Mouse (Mus musculus) liver, embryonic 16.5 days (tissue): ENCODE measurements around the gene Borcs6. TPM values are rescaled to one million over a fixed set of nuclear protein-coding genes. Genes with fewer than 3 reads are reported as not detected.
"Not testable (repeated sequence)": the region's sequence is repeated elsewhere in the genome, so short reads cannot be mapped to it uniquely, and the experiment has no call there.

Experiments
- ATAC-seq: fragments of 200-750 bp; cut with Nextera tagmentation; 2 replicates; pipeline ENCODE4 v1.8.0; 2017; ENCODE audit warnings: low read depth, mild to moderate bottlenecking, moderate number of reproducible peaks, moderate library complexity
- H3K27ac ChIP-seq: fragments of 300-500 bp; sonication (generic); 2 replicates; pipeline ENCODE4 v1.5.1; 2014; ENCODE audit warnings: mild to moderate bottlenecking, low read length
- H3K27me3 ChIP-seq: fragments of 300-500 bp; sonication (generic); 2 replicates; pipeline ENCODE4 v1.6.1; 2014; ENCODE audit warnings: low read depth, low read length, mixed read lengths; ENCODE audit not compliant: control insufficient read depth, insufficient read depth
- H3K36me3 ChIP-seq: fragments of 300-500 bp; sonication (generic); 2 replicates; pipeline ENCODE4 v1.6.1; 2014; ENCODE audit warnings: mild to moderate bottlenecking; ENCODE audit not compliant: control insufficient read depth, insufficient read depth
- H3K4me1 ChIP-seq: fragments of 300-500 bp; sonication (generic); 2 replicates; pipeline ENCODE4 v1.6.1; 2014; ENCODE audit warnings: low read depth, low read length, mixed read lengths; ENCODE audit not compliant: control insufficient read depth
- H3K4me2 ChIP-seq: fragments of 300-500 bp; sonication (generic); 2 replicates; pipeline ENCODE4 v1.6.1; 2014; ENCODE audit warnings: low read depth, low read length, mixed read lengths
- H3K4me3 ChIP-seq: fragments of 300-500 bp; sonication (generic); 2 replicates; pipeline ENCODE4 v1.5.1; 2014; ENCODE audit warnings: low read depth, mild to moderate bottlenecking, low read length
- H3K9ac ChIP-seq: fragments of 300-500 bp; sonication (generic); 2 replicates; pipeline ENCODE4 v1.6.1; 2014; ENCODE audit warnings: low read depth, low read length
- H3K9me3 ChIP-seq: fragments of 300-500 bp; sonication (generic); replicated peaks from 2 replicates; pipeline ENCODE4 v1.6.1; 2016; ENCODE audit warnings: low read length; ENCODE audit not compliant: control insufficient read depth
- WGBS: fragments of 180-500 bp; shearing (Covaris S2); extraction: QIAGEN DNeasy Blood & Tissue Kit; methylation state at CpG from one replicate; pipeline ENCODE4 v1.1.7; 2014; ENCODE audit not compliant: insufficient replicate concordance; 5-methylcytosine and 5-hydroxymethylcytosine counted together
- polyA plus RNA-seq: library from polyadenylated mRNA; unstranded; fragments of >200 nt; fragmentation: Nextera tagmentation; extraction: Ambion mirVana; gene quantifications from 2 replicates; pipeline ENCODE4 v1.2.1, GENCODE M21; 2015

Borcs6 gene
- polyA plus RNA-seq: 3.1 and 3.6 TPM in 2 replicates

- no peaks in the 10 kb centered on the region for H3K36me3 ChIP-seq
- peaks cover 32% of the 10 kb centered on the region for H3K4me1 ChIP-seq
- no peaks in the 10 kb centered on the region for H3K9me3 ChIP-seq
- H3K4me3 ChIP-seq: peak within 1 kb of the TSS; percentile 99
- H3K4me2 ChIP-seq: peak within 1 kb of the TSS; percentile 97
- ATAC-seq: peak; percentile 87
- peak within 1 kb of the TSS; percentile 94 for H3K27ac ChIP-seq
- WGBS: under 1% methylated on average over 64 of the region's 64 CpGs
- peak within 1 kb of the TSS; percentile 99 for H3K9ac ChIP-seq
- H3K27me3 ChIP-seq: no peaks in the 10 kb centered on the region
These were observed at the start of gene Borcs6 for GRCm38 (mm10) chr11:69059357-69059974. Gene Borcs6, plus strand, starts transcription at chr11:69059717.

- no peaks in the 10 kb centered on the region for H3K36me3 ChIP-seq
- H3K4me2 ChIP-seq: peak overlapping the region; percentile 85
- H3K4me3 ChIP-seq: peak overlapping the region; percentile 74
- H3K27ac ChIP-seq: peak overlapping the region; percentile 100
- WGBS: 77% methylated on average over 15 of the region's 15 CpGs
- H3K27me3 ChIP-seq: no peaks in the 10 kb centered on the region
- peak overlapping the region; percentile 84 for H3K9ac ChIP-seq
- no peaks in the 10 kb centered on the region for H3K9me3 ChIP-seq
- ATAC-seq: no peak
- peaks cover 42% of the 10 kb centered on the region for H3K4me1 ChIP-seq
These were observed 48.9 kb upstream of the Borcs6 start for GRCm38 (mm10) chr11:69010400-69011323.

DNA sequence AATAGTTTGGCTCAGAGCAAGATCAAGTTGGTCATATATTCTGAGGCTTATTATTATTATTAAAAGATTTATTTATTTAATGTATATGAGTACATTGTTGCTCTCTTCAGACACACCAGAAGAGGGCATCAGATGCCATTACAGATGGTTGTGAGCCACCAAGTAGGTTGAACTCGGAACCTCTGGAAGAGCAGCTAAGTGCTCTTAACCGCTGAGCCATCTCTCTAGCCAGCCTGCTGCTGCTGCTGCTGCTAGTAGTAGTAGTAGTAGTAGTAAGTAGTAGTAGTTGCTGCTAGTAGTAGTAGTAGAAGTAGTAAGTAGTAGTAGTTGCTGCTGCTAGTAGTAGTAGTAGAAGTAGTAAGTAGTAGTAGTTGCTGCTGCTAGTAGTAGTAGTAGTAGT is 48.1 kb upstream of the Borcs6 start:
- H3K36me3 ChIP-seq, ATAC-seq, H3K9me3 ChIP-seq, H3K27me3 ChIP-seq: not testable (repeated sequence)
- WGBS: 33% methylated on average over 2 of the region's 2 CpGs
- Histone ChIP-seq H3K4me2 (peak overlapping the region; percentile 85), H3K4me1 (peaks cover 37% of the 10 kb centered on the region), H3K27ac (peak overlapping the region; percentile 100), H3K4me3 (peak overlapping the region; percentile 74), H3K9ac (peak overlapping the region; percentile 84)

DNA sequence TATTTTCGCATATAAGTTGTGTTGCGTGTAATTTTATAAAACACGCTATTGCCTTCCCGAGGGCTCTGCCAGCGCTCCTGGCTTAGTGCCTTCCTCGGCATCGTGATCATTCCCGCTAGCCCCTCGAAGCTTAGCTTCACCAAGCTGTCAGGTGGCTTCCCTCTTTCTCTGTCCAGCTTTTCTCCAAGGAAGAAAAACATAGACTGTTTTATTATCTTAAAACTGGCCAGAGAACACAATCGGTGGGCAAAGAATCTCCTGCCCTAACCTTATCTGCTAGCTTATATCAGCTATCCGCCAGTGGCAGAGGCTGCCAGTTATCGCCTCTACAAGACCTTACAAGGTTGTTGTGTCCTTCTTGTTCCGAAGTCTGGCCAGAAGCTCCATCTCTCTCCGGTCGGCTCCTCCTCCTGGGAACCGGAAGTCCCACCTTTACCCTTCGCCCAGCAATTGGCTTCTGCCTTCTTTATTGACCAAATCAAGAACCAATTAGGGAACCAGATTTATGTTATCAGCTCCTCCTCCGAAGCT is 47.4 kb upstream of the Borcs6 start:
- H3K4me1 ChIP-seq: peaks cover 39% of the 10 kb centered on the region
- peak overlapping the region; percentile 84 for H3K9ac ChIP-seq
- WGBS: under 1% methylated on average over 18 of the region's 18 CpGs
- H3K9me3 ChIP-seq: no peaks in the 10 kb centered on the region
- H3K36me3 ChIP-seq: no peaks in the 10 kb centered on the region
- no peaks in the 10 kb centered on the region for H3K27me3 ChIP-seq
- H3K4me3 ChIP-seq: peak overlapping the region; percentile 74
- ATAC-seq: peak; percentile 77
- H3K4me2 ChIP-seq: peak overlapping the region; percentile 85
- peak overlapping the region; percentile 100 for H3K27ac ChIP-seq

- Histone ChIP-seq H3K9me3 (no peaks in the 10 kb centered on the region), H3K9ac (peak within 1 kb of the TSS; percentile 73), H3K36me3 (no peaks in the 10 kb centered on the region), H3K4me2 (peak within 1 kb of the TSS; percentile 76), H3K4me1 (peaks cover 30% of the 10 kb centered on the region), H3K4me3 (peak within 1 kb of the TSS; percentile 77), H3K27me3 (no peaks in the 10 kb centered on the region), H3K27ac (peak within 1 kb of the TSS; percentile 92)
- peak; percentile 88 for ATAC-seq
- under 1% methylated on average over 38 of the region's 38 CpGs for WGBS
These were observed 43.7 kb upstream of the Borcs6 start, which contains the start of gene Ctc1 for GRCm38 (mm10) chr11:69015644-69016441. Gene Ctc1, plus strand, starts transcription at chr11:69015911.

GRCm38 (mm10) chr11:69016755-69017154 is 42.8 kb upstream of the Borcs6 start:
- H3K9me3 ChIP-seq: no peaks in the 10 kb centered on the region
- H3K4me3 ChIP-seq: peak overlapping the region; percentile 77
- peak overlapping the region; percentile 92 for H3K27ac ChIP-seq
- no peak for ATAC-seq
- peak overlapping the region; percentile 73 for H3K9ac ChIP-seq
- 41% methylated on average over 3 of the region's 3 CpGs for WGBS
- H3K4me2 ChIP-seq: peak overlapping the region; percentile 76
- peaks cover 24% of the 10 kb centered on the region for H3K4me1 ChIP-seq
- no peaks in the 10 kb centered on the region for H3K36me3 ChIP-seq
- H3K27me3 ChIP-seq: no peaks in the 10 kb centered on the region

DNA sequence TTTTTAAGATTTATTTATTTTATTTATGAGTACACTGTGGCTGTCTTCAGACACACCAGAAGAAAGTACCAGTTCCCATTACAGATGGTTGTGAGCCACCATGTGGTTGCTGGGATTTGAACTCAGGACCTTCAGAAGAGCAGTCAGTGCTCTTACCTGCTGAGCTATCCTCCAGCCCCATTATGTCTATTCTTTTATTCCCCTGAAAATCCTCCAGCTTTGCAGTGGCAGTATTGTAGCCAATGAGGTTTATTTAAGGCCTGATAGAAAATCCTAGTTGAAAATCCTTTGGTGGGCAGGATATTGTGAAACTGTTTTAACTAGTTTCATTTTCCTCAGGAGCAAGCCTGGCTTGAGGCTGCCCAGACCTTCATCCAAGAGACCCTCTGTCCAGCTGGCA is 38.8 kb upstream of the Borcs6 start:
- Histone ChIP-seq H3K36me3 (peaks cover 27% of the 10 kb centered on the region), H3K9me3 (no peaks in the 10 kb centered on the region), H3K4me2 (no peak overlapping the region), H3K27me3 (no peaks in the 10 kb centered on the region), H3K4me3 (no peak overlapping the region), H3K27ac (no peak overlapping the region), H3K4me1 (peaks cover 9% of the 10 kb centered on the region), H3K9ac (no peak overlapping the region)
- no peak for ATAC-seq

DNA sequence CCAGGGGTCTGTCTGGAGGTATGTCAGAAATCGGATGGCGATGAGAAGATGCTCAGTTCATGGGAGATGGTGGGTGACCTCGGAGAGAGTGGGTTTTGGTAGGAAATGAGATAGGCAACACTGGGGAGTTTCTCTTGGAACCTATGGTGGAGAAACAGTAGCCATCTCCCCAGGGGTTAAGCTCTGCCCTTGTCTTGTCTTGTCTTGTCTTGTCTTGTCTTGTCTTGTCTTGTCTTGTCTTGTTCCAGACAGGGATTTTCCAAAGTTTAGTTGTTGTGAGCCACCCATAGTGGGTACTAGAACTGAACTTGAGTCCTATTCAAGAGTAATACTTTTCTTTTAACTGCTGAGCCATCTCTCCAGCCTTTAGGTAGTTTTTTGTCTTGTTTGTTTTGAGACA is 33.0 kb upstream of the Borcs6 start:
- ATAC-seq: no peak
- Histone ChIP-seq H3K4me3 (no peak overlapping the region), H3K4me2 (no peak overlapping the region), H3K27me3 (no peaks in the 10 kb centered on the region), H3K9me3 (no peaks in the 10 kb centered on the region), H3K36me3 (peaks cover 76% of the 10 kb centered on the region), H3K9ac (no peak overlapping the region), H3K27ac (no peak overlapping the region), H3K4me1 (no peaks in the 10 kb centered on the region)
- whole genome bisulfite sequencing: 76% methylated on average over 3 of the region's 3 CpGs
